Mouse (Mus musculus) v-Abl transformed pro-B cells (cell line): ENCODE measurements around the gene Col13a1.

Source experiments
- in situ Hi-C, 2 experiments: fragments of 400-800 bp; cut with MboI; formaldehyde crosslinking; loops; one replicate each; pipeline ENCODE4 v1.15.1; 2025; ENCODE audit not compliant: unreplicated experiment in 2 of 2

Col13a1 gene

GRCm38 (mm10) chr10:61972041-61972440 lies 6.9 kb downstream of the Col13a1 start:
- in situ Hi-C loops, result no loop called here

DNA sequence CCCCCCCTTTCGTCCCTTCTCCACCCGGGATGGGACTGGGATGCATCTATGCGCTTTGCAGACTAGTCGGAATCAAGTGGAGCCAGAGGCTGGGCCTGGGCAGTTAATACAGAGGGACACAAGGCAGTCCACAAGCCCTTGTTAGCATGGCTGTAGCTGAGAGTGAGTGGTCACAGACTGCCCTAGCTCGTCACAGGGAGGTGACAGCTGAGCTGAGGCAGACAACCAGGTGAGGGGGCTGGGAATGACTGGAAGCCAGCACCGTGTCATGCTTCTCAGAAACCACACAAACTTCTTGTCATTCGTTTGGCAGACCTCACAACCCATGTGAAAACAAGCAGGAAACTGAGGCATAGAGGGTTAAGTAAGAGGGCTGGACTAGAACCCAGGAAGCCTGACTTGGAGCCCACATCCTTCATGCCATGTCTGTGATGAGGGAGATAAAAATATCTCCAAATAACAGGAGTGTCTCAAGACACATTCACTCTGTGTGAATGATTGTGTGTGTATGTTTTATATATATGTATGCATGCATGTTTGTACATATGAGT lies 10.8 kb downstream of the Col13a1 start:
- in situ Hi-C loops, result no loop called here

- in situ Hi-C loops, result no loop called here
Measured at GRCm38 (mm10) chr10:61967207-61967606, 11.7 kb downstream of the Col13a1 start.

DNA sequence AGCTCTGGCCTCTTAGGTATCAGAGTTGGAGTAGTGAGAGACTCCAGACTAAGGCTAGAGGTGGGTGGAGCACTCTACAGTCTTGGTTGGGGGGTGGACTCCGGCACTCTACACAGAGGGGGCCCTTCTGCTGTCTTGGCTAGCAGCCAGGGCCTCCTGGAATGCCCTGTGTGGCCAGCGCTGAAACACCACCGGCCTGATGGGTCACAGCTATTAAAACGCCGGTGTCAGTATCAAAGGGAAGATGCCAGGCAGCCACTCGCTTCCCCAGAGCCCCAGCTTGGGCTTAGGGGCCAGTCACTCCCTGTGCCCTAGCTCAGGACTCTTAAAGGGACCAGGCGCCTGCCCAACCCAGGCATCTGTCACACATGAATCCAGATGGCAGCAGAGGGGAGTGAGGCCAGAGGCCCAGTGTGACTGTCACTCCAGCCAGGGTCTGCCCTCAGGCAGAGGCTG lies 13.5 kb downstream of the Col13a1 start:
- in situ Hi-C loops, result no loop called here

DNA sequence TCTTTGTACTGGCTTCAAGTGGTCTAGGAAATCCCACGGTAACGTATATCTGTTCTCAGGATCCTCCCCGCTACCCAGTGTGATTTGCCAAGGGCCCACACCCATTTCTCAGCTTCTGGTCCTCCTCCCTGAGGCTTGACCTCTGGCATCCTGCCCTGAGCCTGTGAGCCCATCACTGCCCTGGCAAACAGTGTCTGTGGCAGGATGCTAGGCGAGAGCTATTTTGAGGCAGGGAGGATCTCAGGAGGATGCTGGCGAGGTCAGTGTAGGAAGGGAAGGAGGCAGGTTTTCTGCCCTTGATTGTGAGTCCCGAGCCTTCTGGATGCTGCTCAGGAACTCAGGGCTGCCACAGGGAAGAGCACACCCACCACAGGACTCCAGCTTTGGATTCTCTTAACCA lies 22.2 kb downstream of the Col13a1 start:
- in situ Hi-C loops, result no loop called here

- in situ Hi-C loops, result no loop called here
Measured at GRCm38 (mm10) chr10:61953916-61954315, 25.0 kb downstream of the Col13a1 start.

- in situ Hi-C loops, result no loop called here
Measured at GRCm38 (mm10) chr10:61949542-61949941, 29.4 kb downstream of the Col13a1 start.

- in situ Hi-C loops, result no loop called here
Measured at GRCm38 (mm10) chr10:61944386-61944785, 34.5 kb downstream of the Col13a1 start.

GRCm38 (mm10) chr10:61943480-61943879 lies 35.4 kb downstream of the Col13a1 start:
- in situ Hi-C loops, result no loop called here

- in situ Hi-C loops, result no loop called here
Measured at GRCm38 (mm10) chr10:61942719-61943118, 36.2 kb downstream of the Col13a1 start.

GRCm38 (mm10) chr10:61936211-61937121 lies 42.4 kb downstream of the Col13a1 start:
- in situ Hi-C loops, result no loop called here

DNA sequence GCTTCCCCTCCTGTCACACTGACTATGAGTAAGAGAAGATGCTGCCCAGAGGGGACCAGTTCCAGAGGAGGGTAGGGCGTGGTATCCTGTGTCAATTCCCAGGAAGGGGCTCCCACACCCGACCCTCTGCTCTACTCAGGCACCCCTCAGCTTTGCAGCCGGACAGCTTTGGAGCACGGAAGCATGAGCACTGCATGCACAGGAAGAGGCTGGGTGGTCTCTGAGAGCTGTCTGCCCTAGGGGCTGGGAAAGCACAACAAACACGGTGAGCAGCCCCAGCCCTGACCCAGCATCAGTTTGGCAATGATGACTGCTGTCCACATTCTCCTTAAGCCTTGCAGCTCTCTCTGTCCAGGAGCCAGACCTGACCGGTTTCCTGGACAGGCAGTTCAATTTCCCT lies 47.2 kb downstream of the Col13a1 start:
- in situ Hi-C loops, result no loop called here

DNA sequence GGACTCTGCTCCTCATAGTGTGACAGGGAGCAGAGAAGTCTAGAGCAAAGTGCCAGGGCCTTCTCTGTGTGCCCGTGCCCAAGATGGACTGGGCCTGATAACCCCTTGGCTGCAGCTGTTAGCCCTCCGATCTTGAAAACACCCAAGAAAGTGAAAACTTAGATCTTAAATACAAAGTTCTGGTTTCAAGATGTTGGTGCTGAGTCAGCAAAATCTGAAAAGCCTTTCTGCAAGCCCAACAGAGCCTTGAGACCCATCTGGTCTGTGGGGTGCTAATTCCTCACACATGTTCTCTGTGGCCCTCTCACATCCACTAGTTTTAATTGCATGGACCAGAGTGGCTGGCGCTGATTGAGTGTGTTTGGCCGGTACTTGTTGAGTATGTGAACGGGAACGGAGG lies 49.0 kb downstream of the Col13a1 start:
- in situ Hi-C loops, result no loop called here

DNA sequence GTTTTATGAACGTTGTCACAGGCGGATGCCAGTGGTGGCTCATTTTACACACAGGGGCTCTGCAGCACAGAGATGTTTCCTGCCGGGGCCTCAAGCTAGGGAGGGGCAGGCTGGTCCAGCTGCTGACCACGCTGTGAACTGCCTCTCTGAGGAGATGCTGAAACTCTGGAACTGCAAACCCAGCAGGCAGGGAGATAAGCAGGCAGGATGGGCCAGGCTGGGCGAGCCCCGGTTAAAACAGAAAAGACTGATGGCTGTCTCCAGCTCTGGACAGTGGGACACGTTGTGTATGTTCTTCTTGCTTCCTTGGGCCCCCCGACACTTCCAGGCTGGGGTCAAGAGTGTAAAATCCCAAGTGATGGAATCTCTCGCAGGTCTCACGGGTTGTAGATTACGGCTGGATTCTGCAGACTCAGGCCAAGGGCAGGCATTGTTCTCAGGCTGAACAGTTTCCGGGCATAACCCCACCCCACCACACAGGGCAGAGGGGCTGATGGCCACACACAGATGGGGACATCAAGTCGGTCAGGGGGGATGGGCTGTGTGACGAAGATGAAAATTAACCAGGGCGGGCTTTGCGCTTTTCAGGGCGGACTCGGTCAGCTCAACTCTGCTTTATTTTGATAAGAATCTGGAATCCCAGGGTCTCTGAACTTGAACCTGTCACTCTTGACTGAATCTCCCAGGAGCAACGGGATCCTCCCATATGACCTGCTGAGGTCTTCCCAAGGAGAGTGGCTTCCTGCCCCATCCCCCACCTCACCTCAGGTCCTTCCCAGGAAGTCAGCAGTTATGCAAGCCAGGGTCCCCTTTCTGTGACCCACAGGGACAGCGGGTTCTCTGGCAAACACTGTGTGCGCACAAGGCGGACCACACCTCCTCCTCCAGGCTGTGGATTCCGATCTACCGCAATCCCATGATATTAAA lies 49.9 kb downstream of the Col13a1 start:
- in situ Hi-C loops, result no loop called here

DNA sequence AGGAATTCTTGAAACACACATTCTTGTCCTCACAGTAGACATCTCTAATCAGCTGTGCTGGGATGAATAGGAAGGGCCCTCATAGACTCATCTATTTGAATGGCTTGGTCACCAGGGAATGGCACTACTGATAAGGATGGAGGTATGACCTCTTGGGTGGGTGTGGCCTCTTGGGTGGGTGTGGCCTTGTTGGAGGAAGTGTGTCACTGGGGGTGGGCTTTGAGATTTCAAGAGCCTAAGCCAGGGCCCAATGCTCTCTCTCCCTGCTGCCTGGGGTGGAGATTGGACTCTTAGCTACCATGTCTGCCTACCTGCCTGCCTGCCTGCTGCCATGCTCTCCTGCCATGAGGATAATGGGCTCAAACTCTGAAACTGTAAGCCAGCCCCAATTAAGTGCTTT lies 53.2 kb downstream of the Col13a1 start:
- in situ Hi-C loops, result no loop called here

DNA sequence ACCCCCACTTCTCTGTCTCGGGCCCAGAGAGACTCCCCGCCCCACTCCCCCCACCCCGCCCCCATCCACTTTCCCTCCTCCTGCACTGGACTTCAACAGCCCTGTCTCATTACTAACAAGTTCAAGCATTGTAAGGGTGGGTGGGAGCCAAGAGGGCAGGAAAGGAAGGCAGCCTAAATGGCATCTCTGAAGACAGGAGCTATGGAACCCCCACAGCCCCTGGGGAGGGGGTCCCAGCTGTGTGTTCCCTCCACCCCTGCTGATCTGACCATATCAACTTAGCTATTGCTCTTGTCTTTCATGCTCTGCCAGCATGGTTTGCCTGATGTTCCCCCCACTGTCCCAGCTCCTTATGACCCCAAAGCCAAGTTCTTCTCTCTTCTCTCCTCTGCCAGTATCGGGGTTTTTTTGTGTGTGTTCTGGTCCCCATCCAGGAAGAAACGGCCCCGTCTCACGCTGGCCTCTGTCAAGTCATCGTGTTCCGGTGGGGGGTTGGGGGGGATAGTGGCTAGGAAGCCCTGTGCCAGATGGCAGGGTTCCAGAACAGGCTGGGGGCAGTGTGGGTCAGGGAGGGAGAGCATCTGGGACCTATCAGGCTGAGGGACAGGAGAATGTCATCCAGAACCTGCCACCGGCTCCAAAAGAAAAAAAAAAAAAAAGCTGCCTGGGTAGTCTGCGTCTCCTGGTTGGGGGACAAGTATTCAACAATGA lies 58.1 kb downstream of the Col13a1 start:
- in situ Hi-C loops, result no loop called here

DNA sequence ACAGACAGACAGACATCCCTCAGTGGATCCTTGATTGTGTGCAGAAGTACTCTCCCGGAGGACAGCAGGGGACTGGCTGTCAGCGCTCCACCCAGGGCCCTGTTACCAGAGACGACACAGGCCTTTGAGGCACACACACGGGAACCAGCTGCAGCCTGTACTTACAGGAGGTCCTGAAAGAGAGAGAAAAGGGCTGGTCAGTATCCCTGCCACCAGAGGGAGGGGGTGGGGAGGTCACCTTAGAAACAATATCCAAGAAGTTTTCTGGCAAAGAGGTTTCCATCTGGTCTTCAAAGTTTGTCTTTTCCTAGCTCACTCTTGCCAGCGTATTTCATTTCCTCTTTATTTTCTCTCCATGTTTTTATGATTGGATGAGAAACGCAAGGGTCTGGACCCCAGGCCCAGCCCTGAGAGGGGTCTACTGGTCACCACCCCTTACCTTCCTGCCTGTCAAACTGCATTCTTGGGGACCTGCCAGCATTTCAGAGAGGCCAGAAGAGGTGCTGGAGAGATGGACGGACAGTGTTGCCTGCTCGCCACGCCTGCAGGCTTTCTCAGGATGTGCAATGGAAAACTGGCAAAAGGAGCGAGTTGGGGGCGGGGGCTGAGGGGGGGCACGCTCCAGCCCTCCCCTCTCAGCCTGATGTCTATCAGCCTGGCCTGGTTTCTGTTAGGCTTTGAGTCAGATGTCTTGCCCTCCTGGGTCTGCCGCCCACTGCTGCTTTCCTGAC lies 58.8 kb downstream of the Col13a1 start:
- in situ Hi-C loops, result no loop called here

DNA sequence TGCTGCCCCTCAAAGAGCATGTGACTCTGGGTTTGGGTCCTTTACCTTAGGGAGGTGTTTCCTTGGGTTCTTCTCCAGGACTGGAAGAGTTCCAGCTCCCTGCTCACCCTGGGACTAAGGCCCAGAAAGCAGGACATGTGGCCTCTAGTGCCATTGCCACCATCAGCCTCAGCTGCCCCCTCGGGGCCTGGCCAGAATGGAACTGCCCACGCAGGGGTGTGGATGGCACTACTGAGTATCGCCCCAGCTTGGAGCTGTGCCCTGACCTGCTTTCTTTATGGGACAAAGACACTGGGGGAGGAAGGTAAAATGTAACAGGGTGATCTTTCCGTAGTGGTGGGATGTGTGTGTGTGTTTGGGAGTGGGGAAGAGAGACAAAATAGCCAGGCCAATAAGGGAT lies 59.4 kb downstream of the Col13a1 start:
- in situ Hi-C loops, result no loop called here

GRCm38 (mm10) chr10:61917066-61917465 lies 61.8 kb downstream of the Col13a1 start:
- in situ Hi-C loops, result no loop called here

- in situ Hi-C loops, result no loop called here
Measured at GRCm38 (mm10) chr10:61911770-61912169, 67.1 kb downstream of the Col13a1 start.
